Mouse (Mus musculus): ENCODE results near the gene Wsb2.
A peak's percentile ranks its signal among the peaks of the same experiment; 100 is the strongest.
"Not testable (repeated sequence)": the region's sequence is repeated elsewhere in the genome, so short reads cannot be mapped to it uniquely, and the experiment has no call there.

The Wsb2 gene

DNA sequence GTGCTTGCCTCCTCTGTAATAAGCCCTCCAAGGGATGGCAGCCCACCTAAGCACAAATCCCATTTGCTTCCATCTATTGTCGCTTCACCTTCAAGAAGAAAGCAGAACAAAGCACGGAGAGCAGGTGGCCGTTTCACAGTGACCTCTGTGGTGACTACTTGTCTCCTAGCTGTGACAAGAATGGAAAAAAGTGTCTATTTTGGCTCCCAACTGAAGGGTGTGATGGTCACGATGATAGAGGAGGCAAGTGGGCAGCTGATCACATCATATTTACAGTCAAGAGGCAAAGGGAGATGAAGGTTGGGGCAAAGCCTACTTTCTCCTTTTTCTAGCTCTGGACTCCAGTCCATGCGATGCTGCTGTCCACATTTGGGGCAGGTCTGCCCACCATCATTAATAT lies 38.7 kb downstream of the Wsb2 start:
- no peak for DNase-seq

DNA sequence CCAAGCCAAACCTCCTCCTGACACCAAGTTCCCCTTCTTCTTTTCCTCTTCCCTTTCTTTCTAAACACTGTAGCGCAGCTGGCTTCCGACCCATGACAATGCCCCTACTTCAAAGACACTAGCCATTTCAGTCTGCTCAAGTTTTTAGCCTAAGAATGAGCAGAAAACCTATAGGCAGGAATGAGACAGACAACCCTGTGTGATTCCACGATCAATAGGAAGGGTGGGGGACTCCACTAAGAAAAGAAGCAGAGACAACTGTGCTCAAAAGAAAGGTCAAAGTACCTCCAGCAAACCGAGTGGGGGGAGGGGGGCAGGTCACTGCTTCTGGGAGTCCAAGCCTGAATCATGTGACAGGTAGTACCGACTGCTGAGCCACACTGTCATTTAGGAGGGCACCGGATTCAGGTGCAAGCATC lies 39.5 kb downstream of the Wsb2 start:
- no peak for DNase-seq

DNA sequence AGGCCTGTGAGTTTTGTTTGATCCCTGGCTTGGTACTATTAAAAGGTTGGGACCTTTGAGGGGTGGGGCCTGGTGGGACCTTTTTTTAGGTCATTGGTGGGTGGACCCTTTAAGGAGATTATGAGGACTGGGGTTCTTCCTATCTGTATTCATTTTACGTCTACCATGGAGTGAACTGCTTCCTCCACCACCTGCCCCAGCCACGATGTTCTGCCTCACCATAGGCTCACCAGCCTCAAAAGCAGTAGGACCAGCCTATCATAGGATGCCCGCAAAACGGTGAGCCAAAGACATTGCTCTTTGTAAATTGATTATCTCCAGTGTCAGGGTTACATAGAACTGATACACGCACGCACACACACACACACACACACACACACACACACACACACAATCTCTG lies 40.3 kb downstream of the Wsb2 start:
- DNase-seq: no peak

DNA sequence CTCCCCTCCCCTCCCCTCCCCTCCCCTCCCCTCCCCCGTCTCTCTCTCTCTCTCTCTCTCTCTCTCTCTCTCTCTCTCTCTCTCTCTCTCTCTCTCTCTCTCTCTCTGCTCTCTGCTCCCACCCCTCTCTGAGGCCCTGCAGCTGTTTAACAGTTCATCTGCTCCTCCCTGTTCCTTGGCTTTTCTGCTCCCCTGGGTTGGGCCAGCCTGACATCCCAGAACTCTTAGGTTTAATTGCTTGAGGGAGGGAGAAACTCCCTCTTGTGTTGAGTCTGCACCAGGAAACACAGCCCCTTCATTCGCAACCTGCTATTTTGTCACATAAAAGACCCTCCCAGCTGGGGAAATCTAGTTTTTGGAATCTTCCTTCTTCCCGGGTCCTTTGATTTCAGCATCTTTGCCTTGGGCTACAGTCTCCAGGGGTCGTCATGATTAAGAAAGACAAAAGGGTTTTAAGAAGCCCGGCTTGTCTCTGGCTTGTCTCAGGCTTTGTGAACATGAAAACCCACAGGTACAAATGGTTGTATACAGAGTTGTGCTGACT lies 41.0 kb downstream of the Wsb2 start:
- no peak for DNase-seq

- no peak for DNase-seq
These were observed 42.2 kb downstream of the Wsb2 start for GRCm38 (mm10) chr5:117399281-117399680.

DNA sequence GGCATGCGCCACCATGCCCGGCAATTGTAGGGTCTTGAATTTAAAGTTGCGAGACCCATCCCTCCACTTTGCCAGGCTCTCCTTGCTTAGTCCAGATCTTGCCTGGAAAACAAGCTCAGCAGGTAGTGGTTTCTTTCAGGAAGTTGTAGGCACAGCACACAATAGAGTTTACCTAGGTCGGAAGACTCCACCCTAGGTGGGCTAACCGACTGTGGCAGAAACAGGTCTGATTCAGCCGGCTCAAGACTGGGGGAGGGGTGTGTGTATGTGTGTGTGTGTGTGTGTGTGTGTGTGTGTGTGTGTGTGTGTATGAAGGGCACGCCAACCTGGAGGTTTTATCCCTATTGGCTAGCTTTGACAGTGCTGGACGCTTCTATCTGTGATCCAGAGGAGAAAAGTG lies 46.5 kb downstream of the Wsb2 start:
- DNase-seq: no peak

- DNase-seq: not testable (repeated sequence)
These were observed 47.6 kb downstream of the Wsb2 start for GRCm38 (mm10) chr5:117404671-117405070.

- peak; percentile 60 for DNase-seq
These were observed 51.1 kb downstream of the Wsb2 start for GRCm38 (mm10) chr5:117408216-117408615.

DNA sequence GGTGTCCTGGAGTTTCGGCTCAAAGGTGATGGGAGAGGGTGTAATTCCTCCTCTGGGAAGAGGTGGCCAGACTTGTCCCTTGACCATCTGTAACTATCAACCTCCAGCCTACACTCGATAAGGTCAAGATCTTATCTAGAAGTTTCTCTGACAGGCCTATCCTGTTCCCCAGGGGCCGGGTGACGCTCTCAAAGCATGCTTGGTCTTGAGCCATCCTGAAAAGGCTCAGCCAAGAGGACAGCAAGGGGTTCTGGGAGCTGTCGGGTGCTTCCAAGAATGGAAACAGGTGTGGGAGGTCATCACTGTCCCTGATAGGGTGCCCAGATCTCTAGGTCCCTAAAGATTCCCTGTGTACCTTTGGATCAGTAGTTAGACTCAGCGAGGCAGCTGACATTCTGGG lies 52.3 kb downstream of the Wsb2 start:
- DNase-seq: no peak

DNA sequence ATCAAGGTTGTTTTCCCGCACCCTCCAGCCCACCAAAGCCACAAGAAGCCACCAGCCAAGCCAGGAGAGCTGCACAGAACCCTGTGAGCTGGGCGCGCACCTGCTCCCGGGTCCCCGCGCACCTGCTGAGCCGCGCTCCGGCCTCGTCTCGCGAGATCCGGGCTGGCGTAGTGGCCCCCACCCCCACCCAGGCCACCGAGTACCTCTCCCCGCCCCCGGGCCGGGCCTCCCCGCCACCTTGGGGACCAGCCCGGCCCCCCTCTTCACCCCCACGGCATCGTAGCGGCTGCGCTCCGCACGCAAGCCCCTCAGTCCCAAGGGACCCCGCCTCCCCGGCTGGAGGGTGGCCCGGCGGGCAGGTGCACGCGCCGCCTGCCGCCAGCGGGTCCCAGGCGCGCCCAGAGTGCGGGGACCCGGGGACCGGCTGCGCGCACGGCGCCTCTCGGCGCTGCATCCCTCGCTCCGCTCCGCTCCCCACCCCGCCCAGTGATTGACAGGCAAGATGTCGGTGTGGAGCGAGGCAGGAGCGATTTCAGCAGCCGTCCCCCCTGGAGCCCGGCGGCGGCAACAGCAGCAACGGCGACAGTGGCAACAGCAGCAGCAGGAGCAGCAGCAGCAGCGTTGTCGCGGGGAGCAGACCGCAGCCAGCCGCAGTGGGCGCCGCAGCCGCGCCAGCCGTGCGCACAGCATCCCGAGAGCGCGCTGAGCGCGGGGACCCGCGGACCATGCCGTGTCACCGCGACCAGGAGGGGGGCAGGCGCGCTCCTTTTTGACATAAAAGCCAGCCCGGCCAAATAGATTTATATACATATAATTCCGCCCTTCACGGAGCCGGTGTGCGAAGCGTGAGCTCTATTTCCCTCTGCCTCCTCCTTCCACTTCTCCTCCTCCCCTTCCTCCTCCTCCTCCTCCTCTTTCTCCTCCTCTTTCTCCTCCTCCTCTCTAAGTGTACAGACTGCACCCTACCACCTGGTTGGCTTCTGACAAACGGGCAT lies 56.7 kb downstream of the Wsb2 start, which contains the start of gene Ksr2:
TSS of gene Ksr2 (plus strand) at position 494 of the 995 bp plus-strand sequence.
- peak; percentile 89 for DNase-seq

DNA sequence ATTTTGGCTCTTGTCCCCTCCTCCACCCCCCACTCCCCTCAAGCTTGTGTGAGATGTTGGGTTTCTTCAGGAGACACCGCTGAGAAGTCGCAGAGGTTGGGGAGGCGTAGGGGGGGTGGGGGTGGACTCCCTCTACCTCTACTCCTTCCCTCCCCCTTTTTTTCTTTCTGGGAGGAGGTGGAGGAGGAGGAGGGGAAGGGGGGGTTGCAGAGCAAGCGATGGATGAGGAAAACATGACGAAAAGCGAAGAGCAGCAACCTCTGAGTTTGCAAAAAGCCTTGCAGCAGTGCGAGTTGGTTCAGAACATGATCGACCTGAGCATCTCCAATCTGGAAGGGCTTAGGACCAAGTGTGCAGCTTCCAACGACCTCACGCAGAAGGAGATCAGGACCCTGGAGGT lies 57.5 kb downstream of the Wsb2 start:
- peak; percentile 24 for DNase-seq

- no peak for DNase-seq
These were observed 58.2 kb downstream of the Wsb2 start for GRCm38 (mm10) chr5:117415011-117415912.

- no peak for DNase-seq
These were observed 60.3 kb downstream of the Wsb2 start for GRCm38 (mm10) chr5:117417442-117417841.
